Mouse (Mus musculus) gastrocnemius, postnatal 14 days (tissue): ENCODE data around the gene Rab19. TPM values are rescaled to one million over a fixed set of nuclear protein-coding genes. Genes with fewer than 3 reads are reported as not detected.
"Not testable (repeated sequence)": the region's sequence is repeated elsewhere in the genome, so short reads cannot be mapped to it uniquely, and the experiment has no call there.

Experiments
- DNase-seq: peaks from one replicate; pipeline ENCODE4 v3.0.0; 2021; ENCODE audit warnings: mixed read lengths
- intact Hi-C: fragments of 180-260 bp; cut with DNase I; formaldehyde crosslinking; loops from one replicate; pipeline ENCODE4 v1.15.1; 2025; ENCODE audit warnings: low total_unique reads
- total RNA-seq, 2 experiments: library from RNA; stranded (reverse); gene quantifications; 2 replicates each; pipeline ENCODE4 v1.2.3; 2021

The Rab19 gene
- total RNA-seq, 2 experiments from 2014 or later, result not detected

- intact Hi-C loops, result not testable (repeated sequence)
Observed at GRCm38 (mm10) chr6:39378161-39378835, 2.7 kb upstream of the Rab19 start.

GRCm38 (mm10) chr6:39379224-39379623 lies 1.8 kb upstream of the Rab19 start:
- no peak for DNase-seq
- intact Hi-C loops, result no loop called here

More at GRCm38 (mm10) chr6:39378161-39378835, 2.7 kb upstream of the Rab19 start:
- not testable (repeated sequence) for DNase-seq

- intact Hi-C loops, result no loop called here
- no peak for DNase-seq
Observed at GRCm38 (mm10) chr6:39379749-39380148, 1.2 kb upstream of the Rab19 start.

GRCm38 (mm10) chr6:39380276-39380675 lies 699 bp upstream of the Rab19 start:
- no peak for DNase-seq
- intact Hi-C loops, result no loop called here

- intact Hi-C loops, result no loop called here
- DNase-seq, result no peak
Observed at GRCm38 (mm10) chr6:39389988-39390387, 9.0 kb downstream of the Rab19 start.

GRCm38 (mm10) chr6:39395471-39395870 lies 14.5 kb downstream of the Rab19 start:
- no peak for DNase-seq
- intact Hi-C loops, result no loop called here

GRCm38 (mm10) chr6:39395916-39396315 lies 14.9 kb downstream of the Rab19 start:
- intact Hi-C loops, result no loop called here
- DNase-seq, result no peak

GRCm38 (mm10) chr6:39397046-39397445 lies 16.1 kb downstream of the Rab19 start:
- no peak for DNase-seq
- intact Hi-C loops, result no loop called here

GRCm38 (mm10) chr6:39398342-39398741 lies 17.4 kb downstream of the Rab19 start:
- intact Hi-C loops, result no loop called here
- DNase-seq, result no peak

- DNase-seq, result no peak
- intact Hi-C loops, result no loop called here
Observed at GRCm38 (mm10) chr6:39400343-39400742, 19.4 kb downstream of the Rab19 start.

- DNase-seq, result peak; percentile 25
- intact Hi-C loops, result no loop called here
Observed at GRCm38 (mm10) chr6:39403136-39403535, 22.2 kb downstream of the Rab19 start.

GRCm38 (mm10) chr6:39406480-39406879 lies 25.5 kb downstream of the Rab19 start:
- intact Hi-C loops, result no loop called here
- DNase-seq, result no peak

- intact Hi-C loops, result no loop called here
- DNase-seq, result no peak
Observed at GRCm38 (mm10) chr6:39414106-39414505, 33.1 kb downstream of the Rab19 start.

- peak; percentile 46 for DNase-seq
- intact Hi-C loops, result no loop called here
Observed at GRCm38 (mm10) chr6:39415762-39416161, 34.8 kb downstream of the Rab19 start.

GRCm38 (mm10) chr6:39416654-39417053 lies 35.7 kb downstream of the Rab19 start:
- intact Hi-C loops, DNase-seq: not testable (repeated sequence)

GRCm38 (mm10) chr6:39419386-39419850 lies 38.4 kb downstream of the Rab19 start:
- no peak for DNase-seq
- intact Hi-C loops, result no loop called here

- DNase-seq, result peak; percentile 63
- intact Hi-C loops, result no loop called here
Observed at GRCm38 (mm10) chr6:39419851-39420721, 39.1 kb downstream of the Rab19 start, which contains the start of gene Mkrn1. Gene Mkrn1 (minus strand): TSS chr6:39420462.

GRCm38 (mm10) chr6:39420867-39421266 lies 39.9 kb downstream of the Rab19 start:
- DNase-seq, result no peak
- intact Hi-C loops, result no loop called here

GRCm38 (mm10) chr6:39423130-39423551 lies 42.2 kb downstream of the Rab19 start:
- intact Hi-C loops, result no loop called here

GRCm38 (mm10) chr6:39423686-39424085 lies 42.7 kb downstream of the Rab19 start:
- intact Hi-C loops, result no loop called here
- no peak for DNase-seq

More at GRCm38 (mm10) chr6:39423130-39423551, 42.2 kb downstream of the Rab19 start:
- DNase-seq, result no peak
